Mouse (Mus musculus) intestine, postnatal 0 days (tissue): ENCODE data around the gene Setmar. TPM values are rescaled to one million over a fixed set of nuclear protein-coding genes. Genes with fewer than 3 reads are reported as not detected.

Source experiments
- ATAC-seq: fragments of 200-750 bp; cut with Nextera tagmentation; 2 replicates; pipeline ENCODE4 v1.8.0; 2017; ENCODE audit warnings: mild to moderate bottlenecking, moderate TSS enrichment, moderate library complexity
- H3K27ac ChIP-seq: fragments of 300-500 bp; sonication (generic); 2 replicates; pipeline ENCODE4 v1.5.1; 2014; ENCODE audit warnings: mild to moderate bottlenecking, low read depth, low read length, moderate library complexity
- H3K27me3 ChIP-seq: fragments of 300-500 bp; sonication (generic); replicated peaks from 2 replicates; pipeline ENCODE4 v1.6.1; 2014; ENCODE audit warnings: low read length, mixed read lengths; ENCODE audit not compliant: control insufficient read depth, insufficient read depth
- H3K36me3 ChIP-seq: fragments of 300-500 bp; sonication (generic); 2 replicates; pipeline ENCODE4 v1.6.1; 2014; ENCODE audit warnings: mild to moderate bottlenecking, moderate library complexity; ENCODE audit not compliant: control insufficient read depth, insufficient read depth
- H3K4me1 ChIP-seq: fragments of 300-500 bp; sonication (generic); replicated peaks from 2 replicates; pipeline ENCODE4 v1.6.1; 2014; ENCODE audit warnings: antibody characterized with exemption, low read length, mixed read lengths; ENCODE audit not compliant: control insufficient read depth, insufficient read depth
- H3K4me2 ChIP-seq: fragments of 300-500 bp; sonication (generic); replicated peaks from 2 replicates; pipeline ENCODE4 v1.6.1; 2014; ENCODE audit warnings: low read depth, mild to moderate bottlenecking, moderate library complexity
- H3K4me3 ChIP-seq: fragments of 300-500 bp; sonication (generic); 2 replicates; pipeline ENCODE4 v1.5.1; 2014; ENCODE audit warnings: low read depth, low read length
- H3K9ac ChIP-seq: fragments of 300-500 bp; sonication (generic); 2 replicates; pipeline ENCODE4 v1.6.1; 2014; ENCODE audit warnings: mild to moderate bottlenecking, low read depth, low read length
- H3K9me3 ChIP-seq: fragments of 300-500 bp; sonication (generic); 2 replicates; pipeline ENCODE4 v1.6.1; 2016; ENCODE audit warnings: mixed run types; ENCODE audit not compliant: control insufficient read depth
- CTCF ChIP-seq: sonication (generic); IDR thresholded peaks from 2 replicates; pipeline ENCODE4 v1.5.1; 2016; ENCODE audit warnings: low read depth, mild to moderate bottlenecking, control low read depth, antibody characterized with exemption, moderate library complexity
- WGBS: fragments of 180-500 bp; shearing (Covaris S2); extraction: QIAGEN DNeasy Blood & Tissue Kit; methylation state at CpG from one replicate; pipeline ENCODE4 v1.1.7; 2014; 5-methylcytosine and 5-hydroxymethylcytosine counted together
- polyA plus RNA-seq: library from polyadenylated mRNA; unstranded; fragments of >200 nt; fragmentation: Nextera tagmentation; extraction: Ambion mirVana; gene quantifications from 2 replicates; pipeline ENCODE4 v1.2.1, GENCODE M21; 2015

The Setmar gene
- polyA plus RNA-seq, 1 experiment from 2014 or later, result 4.5 TPM

- no peak for ATAC-seq
- H3K36me3 ChIP-seq, result peaks cover 4% of the 10 kb centered on the region; the same call in 1 of the 2 replicates
- H3K27ac ChIP-seq, result no peak overlapping the region
- no peak overlapping the region for H3K9ac ChIP-seq
- H3K9me3 ChIP-seq, result no peaks in the 10 kb centered on the region
- H3K4me2 ChIP-seq, result no peak overlapping the region
- H3K27me3 ChIP-seq, result no peaks in the 10 kb centered on the region
- no peak for TF ChIP-seq CTCF
- H3K4me3 ChIP-seq, result no peak overlapping the region
- no peaks in the 10 kb centered on the region for H3K4me1 ChIP-seq
Measured at GRCm38 (mm10) chr6:108107376-108107775, 42.5 kb downstream of the Setmar start.

GRCm38 (mm10) chr6:108110336-108110735, 45.5 kb downstream of the Setmar start:
- Histone ChIP-seq H3K4me1 (no peaks in the 10 kb centered on the region), H3K9me3 (no peaks in the 10 kb centered on the region), H3K4me2 (no peak overlapping the region), H3K4me3 (no peak overlapping the region), H3K27ac (no peak overlapping the region), H3K36me3 (peaks cover 4% of the 10 kb centered on the region; the same call in 1 of the 2 replicates), H3K27me3 (no peaks in the 10 kb centered on the region), H3K9ac (no peak overlapping the region)
- no peak for ATAC-seq
- TF ChIP-seq CTCF, result no peak
- 70% methylated on average over 4 of the region's 4 CpGs for WGBS

GRCm38 (mm10) chr6:108111693-108112092, 46.8 kb downstream of the Setmar start:
- no peak overlapping the region for H3K27ac ChIP-seq
- no peak for ATAC-seq
- TF ChIP-seq CTCF, result no peak
- peaks cover 4% of the 10 kb centered on the region; the same call in 1 of the 2 replicates for H3K36me3 ChIP-seq
- H3K27me3 ChIP-seq, result no peaks in the 10 kb centered on the region
- H3K4me1 ChIP-seq, result no peaks in the 10 kb centered on the region
- no peaks in the 10 kb centered on the region for H3K9me3 ChIP-seq
- H3K4me3 ChIP-seq, result no peak overlapping the region
- no peak overlapping the region for H3K9ac ChIP-seq
- no peak overlapping the region for H3K4me2 ChIP-seq

- TF ChIP-seq CTCF, result no peak
- WGBS, result 100% methylated on average over 1 of the region's 1 CpGs
- no peak overlapping the region for H3K27ac ChIP-seq
- no peak overlapping the region for H3K4me2 ChIP-seq
- H3K4me3 ChIP-seq, result no peak overlapping the region
- no peaks in the 10 kb centered on the region for H3K4me1 ChIP-seq
- H3K36me3 ChIP-seq, result 0 out of 2 replicates have a peak, but pooled peaks cover 4% of the 10 kb centered on the region
- no peaks in the 10 kb centered on the region for H3K27me3 ChIP-seq
- no peak for ATAC-seq
- H3K9ac ChIP-seq, result no peak overlapping the region
- H3K9me3 ChIP-seq, result no peaks in the 10 kb centered on the region
Measured at GRCm38 (mm10) chr6:108114971-108115370, 50.1 kb downstream of the Setmar start.

GRCm38 (mm10) chr6:108117881-108118280, 53.0 kb downstream of the Setmar start:
- WGBS, result 91% methylated on average over 6 of the region's 6 CpGs
- Histone ChIP-seq H3K4me2 (no peak overlapping the region), H3K4me3 (no peak overlapping the region), H3K9ac (no peak overlapping the region), H3K4me1 (no peaks in the 10 kb centered on the region), H3K27me3 (no peaks in the 10 kb centered on the region), H3K27ac (no peak overlapping the region), H3K36me3 (0 out of 2 replicates have a peak, but pooled peaks cover 4% of the 10 kb centered on the region), H3K9me3 (no peaks in the 10 kb centered on the region)
- TF ChIP-seq CTCF, result no peak
- ATAC-seq, result no peak

- Histone ChIP-seq H3K27me3 (no peaks in the 10 kb centered on the region), H3K9me3 (no peaks in the 10 kb centered on the region), H3K4me2 (no peak overlapping the region), H3K4me1 (no peaks in the 10 kb centered on the region), H3K9ac (no peak overlapping the region), H3K4me3 (no peak overlapping the region), H3K27ac (no peak overlapping the region), H3K36me3 (no peaks in the 10 kb centered on the region)
- TF ChIP-seq CTCF, result no peak
- no peak for ATAC-seq
- 91% methylated on average over 1 of the region's 1 CpGs for WGBS
Measured at GRCm38 (mm10) chr6:108125474-108125873, 60.6 kb downstream of the Setmar start.

GRCm38 (mm10) chr6:108126631-108127030, 61.8 kb downstream of the Setmar start:
- no peaks in the 10 kb centered on the region for H3K36me3 ChIP-seq
- H3K4me2 ChIP-seq, result no peak overlapping the region
- no peaks in the 10 kb centered on the region for H3K9me3 ChIP-seq
- no peak overlapping the region for H3K4me3 ChIP-seq
- no peak for ATAC-seq
- no peak for TF ChIP-seq CTCF
- no peak overlapping the region for H3K9ac ChIP-seq
- H3K4me1 ChIP-seq, result no peaks in the 10 kb centered on the region
- WGBS, result 85% methylated on average over 3 of the region's 3 CpGs
- no peaks in the 10 kb centered on the region for H3K27me3 ChIP-seq
- H3K27ac ChIP-seq, result no peak overlapping the region

Other genes with a start within 250 kb of the Setmar start
- gene Sumf1, start 120.5 kb downstream of the Setmar start, polyA plus RNA-seq, result 30.1 and 30.2 TPM in 2 replicates
- gene Itpr1, start 148.1 kb downstream of the Setmar start, polyA plus RNA-seq, result 6.4 and 6.9 TPM in 2 replicates